Mouse (Mus musculus) brain, embryonic 18.5 days (tissue): ENCODE data around the gene Thop1.
A peak's percentile ranks its signal among the peaks of the same experiment; 100 is the strongest.

ENCODE experiments used
- DNase-seq: peaks from one replicate; pipeline ENCODE4 v3.0.0-alpha.2; 2012; ENCODE audit warnings: low read depth, low spot score

The Thop1 gene

DNA sequence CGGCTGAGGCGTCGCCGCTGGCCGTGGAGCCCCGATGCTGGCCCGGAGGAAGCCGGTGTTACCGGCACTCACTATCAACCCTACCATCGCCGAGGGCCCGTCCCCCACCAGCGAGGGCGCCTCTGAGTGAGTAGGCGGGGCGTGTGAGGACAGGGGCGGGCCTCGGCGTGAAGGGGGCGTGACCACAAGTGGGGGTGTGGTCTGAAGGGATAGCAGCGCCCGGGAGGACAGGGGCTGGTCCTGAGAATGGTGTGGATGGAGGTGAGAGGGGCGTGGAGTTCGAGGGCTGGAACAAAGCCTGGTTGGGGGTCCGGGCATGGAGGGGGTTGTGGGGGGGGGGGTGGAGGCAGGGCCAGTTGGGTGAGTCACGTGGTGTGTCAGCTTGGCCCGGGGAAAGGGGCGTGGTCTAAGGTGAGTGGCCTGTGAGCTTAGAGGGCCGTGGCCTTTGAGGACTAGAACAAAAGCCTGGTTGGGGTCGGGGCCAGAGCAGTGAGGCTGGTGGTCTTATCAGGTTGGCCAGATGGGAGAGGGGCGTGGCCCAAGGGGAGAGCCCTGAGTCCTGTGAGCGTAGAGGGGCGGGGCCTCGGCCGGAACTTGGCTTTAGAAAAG, 36.4 kb downstream of the Thop1 start:
- peak; percentile 40 for DNase-seq

DNA sequence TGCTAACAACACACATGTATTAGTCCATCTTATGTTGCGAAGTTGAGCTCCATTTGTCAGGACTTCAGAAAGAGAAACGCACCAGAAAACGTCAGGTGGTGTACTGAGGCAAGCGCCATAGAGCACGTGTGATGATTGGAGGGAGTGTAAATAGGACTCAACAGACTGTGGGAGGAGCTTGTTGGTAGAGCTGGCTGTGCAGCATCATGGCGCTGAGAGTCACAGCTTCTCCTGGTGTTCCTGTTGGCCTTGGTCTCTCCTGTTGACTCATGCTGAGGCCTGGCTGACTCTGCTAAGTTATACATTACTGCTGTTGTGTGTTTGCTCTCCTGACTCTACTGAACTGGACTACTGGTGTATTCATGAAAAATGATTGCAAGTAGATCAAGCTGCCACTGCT, 43.1 kb downstream of the Thop1 start:
- DNase-seq = no peak

DNA sequence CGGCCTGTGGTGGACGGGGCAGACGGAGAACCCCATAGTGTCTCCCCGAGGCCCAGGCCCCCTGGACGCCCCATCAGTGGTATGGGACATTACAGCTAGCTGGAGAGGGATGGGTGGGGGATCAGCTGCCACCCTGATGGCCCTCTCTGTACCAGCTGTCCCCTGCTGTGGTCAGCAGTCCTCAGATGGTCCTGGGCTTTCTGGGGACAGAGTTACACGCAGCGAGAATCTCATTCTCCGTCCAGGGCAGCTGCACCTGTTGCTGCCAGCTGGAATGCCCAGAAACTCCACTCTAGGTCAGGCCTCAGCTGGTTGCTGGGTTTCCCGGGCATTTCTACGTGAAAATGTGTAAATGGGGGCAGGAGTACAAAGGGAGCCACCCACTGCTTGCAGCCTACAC, 49.8 kb downstream of the Thop1 start:
- DNase-seq = no peak

DNA sequence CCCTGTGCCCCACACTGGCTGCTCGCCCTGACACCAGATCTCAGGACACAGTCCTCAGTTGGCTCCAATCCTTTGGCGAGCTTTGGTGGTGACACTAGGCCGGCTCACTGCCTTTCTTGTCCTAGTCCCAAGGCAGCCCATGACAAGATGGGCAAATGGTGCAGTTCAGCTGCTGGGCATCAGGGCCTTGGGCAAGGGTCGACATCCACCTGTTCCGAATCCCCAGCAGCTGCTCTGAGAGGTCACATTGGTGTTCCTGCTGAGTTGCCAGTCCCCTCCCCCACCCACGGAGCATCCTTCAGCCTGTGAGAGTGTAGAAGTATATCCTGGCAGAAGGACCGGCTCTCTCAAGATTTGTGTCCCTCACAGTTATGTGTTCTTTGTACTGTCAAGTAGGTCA, 50.8 kb downstream of the Thop1 start:
- DNase-seq = no peak

DNA sequence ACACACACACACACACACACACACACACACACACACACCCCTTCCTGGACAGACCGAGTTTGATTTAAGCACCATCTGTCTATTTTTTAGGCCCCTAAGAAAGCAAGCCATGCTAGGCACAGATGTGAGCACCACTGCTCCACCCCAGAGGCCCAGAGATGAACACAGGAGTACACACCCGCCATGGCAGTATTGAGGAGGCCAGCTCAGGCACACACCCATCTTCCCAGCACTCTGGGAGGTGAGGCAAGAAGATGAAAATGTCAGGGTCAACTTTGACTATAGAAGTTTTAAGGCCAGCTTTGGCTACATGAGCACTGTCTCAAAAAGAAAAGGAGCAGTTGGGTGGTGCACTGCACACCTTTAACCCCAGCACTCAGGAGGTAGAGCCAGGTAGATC, 53.1 kb downstream of the Thop1 start:
- DNase-seq = no peak

DNA sequence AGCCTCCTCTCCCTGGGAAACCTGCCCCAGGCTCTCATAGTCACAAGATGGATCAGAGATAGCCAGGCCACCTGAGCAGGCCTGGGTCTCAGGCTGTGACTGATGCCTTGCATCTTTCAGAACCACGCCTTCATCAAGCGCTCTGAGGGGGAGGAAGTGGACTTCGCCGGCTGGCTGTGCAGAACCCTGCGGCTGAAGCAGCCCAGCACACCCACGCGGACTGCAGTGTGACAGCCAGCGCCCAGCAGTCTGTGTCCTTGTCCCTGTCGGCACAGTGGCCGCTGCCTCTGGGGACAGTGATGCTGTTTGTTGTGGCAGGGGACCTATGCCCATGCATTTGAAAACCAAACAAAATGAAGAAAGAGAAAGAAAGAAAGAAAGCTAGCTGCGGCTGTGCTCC, 53.7 kb downstream of the Thop1 start:
- DNase-seq = no peak
